Mouse (Mus musculus): ENCODE data around the gene Plcl2. TPM values are rescaled to one million over a fixed set of nuclear protein-coding genes. Genes with fewer than 3 reads are reported as not detected.

The Plcl2 gene
- polyA plus RNA-seq, 1 experiment from 2014 or later: not detected

DNA sequence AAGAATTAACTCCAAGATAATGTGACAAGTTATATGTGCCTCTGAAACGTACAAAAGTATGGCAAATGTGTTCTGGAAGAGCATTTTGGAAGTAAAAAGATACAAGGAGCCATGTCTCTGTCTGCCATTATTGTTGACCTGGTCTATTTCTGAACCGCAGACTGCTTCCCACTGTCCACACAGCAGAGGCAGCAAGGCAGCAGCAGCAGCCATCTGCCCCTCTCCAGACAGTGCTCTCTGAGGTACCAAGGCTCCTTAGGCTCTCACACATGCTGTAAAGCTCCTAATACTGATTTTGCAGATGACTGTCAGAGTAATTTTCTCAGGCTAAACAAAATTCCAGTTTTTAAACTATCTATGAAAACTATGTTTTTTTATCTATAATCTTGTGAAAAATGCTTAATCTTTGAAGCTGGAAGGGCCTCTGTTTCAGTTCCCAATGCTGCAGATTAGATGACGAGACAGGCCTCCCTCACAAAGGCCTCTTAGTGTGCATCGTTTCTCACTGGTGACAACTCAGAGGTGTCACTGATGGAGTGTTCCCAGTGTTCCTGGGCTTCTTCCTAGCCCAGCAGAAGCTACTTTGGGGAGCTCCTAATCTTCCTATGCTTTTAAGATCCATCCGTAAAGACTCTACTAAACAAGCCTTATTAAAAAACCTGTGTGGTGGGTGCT is 145.7 kb downstream of the Plcl2 start:
- H3K27me3 ChIP-seq: peaks cover 8% of the 10 kb centered on the region
- TF ChIP-seq CTCF (IDR thresholded peaks at IDR 0.05): no peak
- DNase-seq (ENCODE audit: low read depth, low spot score): no peak
- in situ Hi-C loops (cut with MboI; ENCODE audit: low pct_unique_long_range_greater_than_20kb): no loop called here
- POLR2A ChIA-PET: no interaction called here
- no peak for ATAC-seq
- CTCF ChIA-PET: no interaction called here

DNA sequence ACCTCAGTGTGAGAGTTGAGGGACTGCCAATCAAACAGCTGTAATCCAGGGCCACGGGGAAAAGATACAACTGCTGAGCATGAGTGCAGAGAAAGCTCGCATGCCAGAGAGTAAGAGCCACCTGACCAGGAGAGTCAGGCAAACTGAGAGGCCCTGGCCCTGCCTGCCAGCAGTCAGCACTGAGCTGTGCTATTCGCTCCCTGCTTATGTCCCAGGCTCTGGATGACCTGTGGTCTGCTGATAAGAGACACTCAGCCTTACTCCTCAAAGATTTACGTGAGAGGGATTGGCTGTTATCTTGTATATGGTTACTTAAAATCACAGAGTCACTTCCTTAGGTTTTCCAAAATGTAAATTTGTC is 146.2 kb downstream of the Plcl2 start:
- in situ Hi-C loops (cut with MboI; ENCODE audit: low pct_unique_long_range_greater_than_20kb): no loop called here
- DNase-seq (ENCODE audit: low read depth, low spot score) (no peak), ATAC-seq (no peak)
- no peak for TF ChIP-seq CTCF (IDR thresholded peaks at IDR 0.05)
- ChIA-PET CTCF (interaction anchor here (0.9 kb wide), 1 partner anchor 82 kb away, joined by 3 read pairs; no protein-coding TSS in a partner anchor), POLR2A (no interaction called here)
- H3K27me3 ChIP-seq: peaks cover 8% of the 10 kb centered on the region

DNA sequence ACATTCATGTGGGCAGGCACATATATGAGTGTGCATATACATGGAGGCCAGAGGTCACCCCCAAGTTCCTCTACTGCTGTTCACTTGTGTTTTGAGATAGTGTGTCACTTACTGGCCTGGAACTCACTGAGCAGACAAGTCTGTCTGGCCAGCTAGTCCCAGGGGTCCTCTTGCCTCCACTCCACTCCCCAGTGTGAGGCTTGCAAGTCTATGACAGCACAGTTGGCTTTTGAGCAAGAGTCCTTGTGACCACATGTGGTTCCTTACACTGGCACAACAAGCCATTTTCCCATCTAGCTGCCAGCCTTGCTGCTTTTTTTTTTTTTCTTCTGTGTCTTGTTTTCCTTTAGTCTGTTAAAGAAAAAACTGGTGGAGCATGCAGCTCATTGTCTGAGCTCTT is 148.1 kb downstream of the Plcl2 start:
- no peak for TF ChIP-seq CTCF (IDR thresholded peaks at IDR 0.05)
- ATAC-seq: no peak
- in situ Hi-C loops (cut with MboI; ENCODE audit: low pct_unique_long_range_greater_than_20kb): no loop called here
- peaks cover 8% of the 10 kb centered on the region for H3K27me3 ChIP-seq
- CTCF ChIA-PET: no interaction called here
- DNase-seq (ENCODE audit: low read depth, low spot score): no peak
- POLR2A ChIA-PET: no interaction called here

DNA sequence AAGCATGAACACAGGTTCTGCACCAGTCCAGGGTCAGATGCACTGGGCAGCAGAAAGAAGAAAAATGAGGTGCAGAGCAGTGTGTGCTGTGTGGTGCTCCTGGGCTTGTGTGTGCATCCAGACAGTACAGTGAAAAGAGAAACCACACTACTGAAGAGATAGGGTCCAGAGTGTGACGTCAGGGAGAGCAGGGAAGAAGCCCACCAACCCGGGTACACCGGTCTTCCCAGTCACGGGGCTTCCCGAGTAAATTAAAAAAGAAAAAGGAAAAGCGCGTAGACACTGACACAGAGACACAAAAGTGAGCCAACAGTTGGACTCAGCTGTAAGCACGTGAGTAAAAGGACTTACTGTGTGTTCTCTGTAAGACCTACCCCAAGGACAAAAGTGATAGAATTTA is 149.7 kb downstream of the Plcl2 start:
- no peak for ATAC-seq

DNA sequence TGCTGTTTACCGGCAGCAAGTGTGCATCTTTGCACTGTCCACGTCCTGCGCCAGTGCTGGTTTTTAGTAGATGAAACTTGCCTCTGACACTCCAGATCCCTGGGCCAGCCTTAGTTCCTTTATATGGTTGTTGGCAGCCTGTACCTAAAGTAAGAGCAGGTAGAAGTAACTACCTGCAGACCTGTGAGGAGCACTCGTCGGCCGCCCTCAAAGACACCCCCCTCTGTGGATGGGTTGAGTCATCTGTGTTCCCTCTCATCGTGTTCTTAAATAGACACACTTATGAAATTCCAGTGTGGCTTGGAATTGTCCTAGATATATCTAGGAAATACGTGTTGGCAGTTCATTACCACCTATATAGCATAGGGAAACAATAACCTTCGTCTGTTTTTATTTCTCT is 158.4 kb downstream of the Plcl2 start:
- peaks cover 9% of the 10 kb centered on the region for H3K27me3 ChIP-seq
- CTCF ChIA-PET: no interaction called here
- POLR2A ChIA-PET: no interaction called here
- in situ Hi-C loops (cut with MboI; ENCODE audit: low pct_unique_long_range_greater_than_20kb): no loop called here
- DNase-seq (ENCODE audit: low read depth, low spot score): no peak
- no peak for TF ChIP-seq CTCF (IDR thresholded peaks at IDR 0.05)
- ATAC-seq: no peak

More for the DNA sequence above, 149.7 kb downstream of the Plcl2 start:
- no peak for DNase-seq (ENCODE audit: low read depth, low spot score)
- ChIA-PET POLR2A (no interaction called here), CTCF (no interaction called here)
- in situ Hi-C loops (cut with MboI; ENCODE audit: low pct_unique_long_range_greater_than_20kb): no loop called here
- no peak for TF ChIP-seq CTCF (IDR thresholded peaks at IDR 0.05)
- peaks cover 8% of the 10 kb centered on the region for H3K27me3 ChIP-seq

DNA sequence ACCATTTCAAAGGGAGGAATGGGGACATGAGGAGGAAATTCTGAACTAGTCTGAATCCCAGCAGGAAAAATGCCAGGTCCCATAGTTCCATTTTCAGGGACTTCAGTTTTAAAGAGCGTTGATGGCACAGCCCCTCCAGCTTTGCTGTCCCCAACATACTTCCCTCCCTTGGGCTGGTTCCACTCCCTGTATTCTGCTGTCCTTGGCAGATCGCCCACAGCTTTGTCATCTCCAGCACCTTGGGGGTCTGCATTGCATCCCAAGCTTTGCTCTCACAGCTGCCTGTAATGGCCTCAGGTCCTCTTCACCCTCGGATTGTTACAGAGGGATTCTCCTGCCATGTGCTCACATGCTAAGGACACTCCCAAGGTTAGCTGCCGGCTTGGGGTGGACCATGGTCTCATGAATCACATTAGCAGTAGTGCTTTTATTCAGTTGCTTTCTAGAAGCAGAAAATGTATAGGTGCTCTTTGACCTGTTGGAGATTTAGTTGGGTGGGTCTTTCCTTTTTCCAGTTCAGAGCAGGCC is 159.5 kb downstream of the Plcl2 start:
- H3K27me3 ChIP-seq: peaks cover 13% of the 10 kb centered on the region
- no peak for ATAC-seq
- ChIA-PET POLR2A (no interaction called here), CTCF (interaction anchor here (0.9 kb wide), 1 partner anchor 12 kb away, joined by 4 read pairs; no protein-coding TSS in a partner anchor)
- DNase-seq (ENCODE audit: low read depth, low spot score): no peak
- in situ Hi-C loops (cut with MboI; ENCODE audit: low pct_unique_long_range_greater_than_20kb): no loop called here
- TF ChIP-seq CTCF (IDR thresholded peaks at IDR 0.05): no peak

DNA sequence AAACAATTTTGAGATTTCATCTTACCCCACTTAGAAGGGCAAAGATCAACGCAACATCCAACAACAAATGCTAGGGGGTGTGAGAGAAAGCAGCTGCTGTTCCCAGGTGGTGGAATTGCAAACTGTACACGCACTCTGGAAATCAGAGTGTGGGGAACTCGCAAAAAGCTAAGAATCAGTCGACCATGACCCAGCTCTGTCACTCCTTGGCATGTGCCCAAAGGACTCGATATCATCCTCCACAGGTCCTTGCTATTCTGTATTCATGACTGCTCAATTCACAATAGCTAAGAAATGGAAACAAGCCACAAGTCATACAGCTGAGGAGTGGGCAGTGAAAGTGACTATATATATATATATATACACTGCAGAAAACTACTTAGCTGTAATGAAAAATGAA is 162.2 kb downstream of the Plcl2 start:
- peaks cover 19% of the 10 kb centered on the region for H3K27me3 ChIP-seq
- TF ChIP-seq CTCF (IDR thresholded peaks at IDR 0.05): no peak
- POLR2A ChIA-PET: no interaction called here
- in situ Hi-C loops (cut with MboI; ENCODE audit: low pct_unique_long_range_greater_than_20kb): no loop called here
- ATAC-seq (no peak), DNase-seq (ENCODE audit: low read depth, low spot score) (no peak)
- CTCF ChIA-PET: no interaction called here

DNA sequence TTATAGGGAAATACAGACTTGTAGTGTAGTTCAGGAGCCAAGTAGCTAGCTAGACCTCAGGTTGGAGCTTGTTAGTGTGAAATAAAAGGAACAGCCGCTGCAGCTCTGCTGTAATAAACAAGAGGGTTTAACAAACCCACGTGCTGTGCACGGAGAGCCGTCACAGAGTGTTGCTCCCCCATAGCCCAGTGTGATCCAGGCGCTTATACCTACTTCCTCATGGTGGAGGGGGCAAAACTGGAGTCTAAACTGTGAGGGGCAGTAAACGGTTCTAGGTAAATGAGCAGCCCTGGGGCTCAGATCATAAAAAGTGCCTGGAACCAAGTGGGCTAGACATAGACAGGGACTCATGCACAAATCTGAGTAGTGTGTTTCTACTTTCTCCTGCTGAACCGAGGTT is 165.4 kb downstream of the Plcl2 start:
- DNase-seq (ENCODE audit: low read depth, low spot score) (no peak), ATAC-seq (no peak)
- ChIA-PET POLR2A (no interaction called here), CTCF (no interaction called here)
- TF ChIP-seq CTCF (IDR thresholded peaks at IDR 0.05): no peak
- in situ Hi-C loops (cut with MboI; ENCODE audit: low pct_unique_long_range_greater_than_20kb): no loop called here
- H3K27me3 ChIP-seq: peaks cover 13% of the 10 kb centered on the region

DNA sequence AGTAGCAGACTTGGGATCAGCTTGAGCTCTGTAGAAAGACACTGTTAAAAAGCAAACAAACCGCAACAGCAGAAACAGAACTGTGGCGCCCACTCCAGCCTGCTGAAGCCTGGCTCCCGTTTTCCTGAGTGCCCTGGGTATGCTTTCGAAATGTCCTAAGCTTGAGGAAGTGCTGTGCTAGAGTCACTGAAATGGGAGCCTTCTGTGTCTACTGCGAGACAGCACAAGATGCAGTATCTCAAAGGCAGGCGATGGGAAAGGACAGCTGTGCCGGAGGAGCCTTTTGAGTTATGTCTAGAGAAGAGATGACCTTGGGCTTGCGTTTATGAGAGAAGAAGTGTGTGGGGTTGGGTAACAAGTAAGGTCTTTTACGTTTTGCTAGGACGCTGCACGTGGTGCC is 166.0 kb downstream of the Plcl2 start:
- ChIA-PET CTCF (no interaction called here), POLR2A (no interaction called here)
- DNase-seq (ENCODE audit: low read depth, low spot score) (no peak), ATAC-seq (no peak)
- TF ChIP-seq CTCF (IDR thresholded peaks at IDR 0.05): no peak
- H3K27me3 ChIP-seq: peaks cover 13% of the 10 kb centered on the region
- in situ Hi-C loops (cut with MboI; ENCODE audit: low pct_unique_long_range_greater_than_20kb): no loop called here

DNA sequence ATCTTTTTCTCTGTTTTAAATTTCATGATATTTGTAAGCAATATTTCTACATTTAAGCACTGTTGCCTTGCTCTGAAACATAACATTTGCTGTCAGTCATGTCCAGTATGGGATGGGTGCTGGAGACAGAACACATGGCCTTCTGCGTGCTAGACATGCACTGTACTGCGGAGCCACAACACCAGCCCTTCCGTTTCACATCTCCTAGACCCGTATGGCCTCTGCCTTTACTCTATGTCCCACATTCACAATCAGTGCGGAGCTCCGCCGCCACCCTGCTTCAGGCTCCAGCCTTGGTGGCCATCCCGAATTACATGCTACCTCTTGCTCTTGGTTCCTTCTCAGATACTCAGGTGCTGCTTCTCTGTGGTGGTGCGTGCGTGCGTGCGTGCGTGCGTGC is 168.1 kb downstream of the Plcl2 start:
- no peak for DNase-seq (ENCODE audit: low read depth, low spot score)

DNA sequence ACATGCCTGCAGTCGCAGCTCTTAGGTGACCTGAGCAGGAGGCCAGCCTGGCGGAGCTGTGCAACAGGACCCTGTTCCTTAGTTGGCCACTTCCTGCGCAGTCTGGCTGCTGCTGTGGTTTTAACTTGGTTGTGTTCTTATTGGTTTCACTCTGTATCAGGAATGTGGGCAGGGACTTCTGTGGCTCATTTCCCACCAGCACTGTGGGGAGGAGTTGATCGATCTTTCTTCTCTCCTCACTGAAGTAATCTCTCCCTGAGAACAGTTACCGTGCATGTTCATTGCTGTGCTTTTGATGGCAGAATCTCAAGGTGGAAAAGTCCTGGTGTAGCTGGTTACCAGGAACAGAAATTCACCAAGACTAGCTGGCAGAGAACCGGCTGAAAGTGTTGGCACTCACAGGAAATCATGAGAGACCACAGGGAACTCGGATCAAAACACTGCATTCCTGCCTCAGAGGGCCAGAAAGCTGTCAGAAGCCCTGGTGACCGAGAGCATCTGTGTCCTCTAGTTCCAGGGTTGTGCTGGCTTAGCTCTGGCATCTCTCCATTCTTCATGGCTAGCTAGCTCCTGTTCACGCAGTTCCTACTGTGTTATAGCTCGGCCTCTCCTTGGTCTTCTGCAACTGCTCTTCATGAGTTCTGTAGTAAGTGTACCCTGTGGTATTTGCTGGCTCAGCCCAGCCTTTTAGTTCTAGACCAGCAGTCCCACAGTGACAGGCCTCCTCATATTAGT is 168.9 kb downstream of the Plcl2 start:
- POLR2A ChIA-PET: no interaction called here
- in situ Hi-C loops (cut with MboI; ENCODE audit: low pct_unique_long_range_greater_than_20kb): no loop called here
- TF ChIP-seq CTCF (IDR thresholded peaks at IDR 0.05): no peak

More for the DNA sequence above, 168.1 kb downstream of the Plcl2 start:
- H3K27me3 ChIP-seq: peaks cover 17% of the 10 kb centered on the region
- ChIA-PET CTCF (no interaction called here), POLR2A (no interaction called here)
- no peak for ATAC-seq
- TF ChIP-seq CTCF (IDR thresholded peaks at IDR 0.05): no peak
- in situ Hi-C loops (cut with MboI; ENCODE audit: low pct_unique_long_range_greater_than_20kb): no loop called here

More for the DNA sequence above, 168.9 kb downstream of the Plcl2 start:
- ATAC-seq (no peak), DNase-seq (ENCODE audit: low read depth, low spot score) (no peak)
- CTCF ChIA-PET: no interaction called here
- H3K27me3 ChIP-seq: peaks cover 15% of the 10 kb centered on the region

Measured in Patski (cell line).